Mouse (Mus musculus): ENCODE results near the gene Psmd9.

DNA sequence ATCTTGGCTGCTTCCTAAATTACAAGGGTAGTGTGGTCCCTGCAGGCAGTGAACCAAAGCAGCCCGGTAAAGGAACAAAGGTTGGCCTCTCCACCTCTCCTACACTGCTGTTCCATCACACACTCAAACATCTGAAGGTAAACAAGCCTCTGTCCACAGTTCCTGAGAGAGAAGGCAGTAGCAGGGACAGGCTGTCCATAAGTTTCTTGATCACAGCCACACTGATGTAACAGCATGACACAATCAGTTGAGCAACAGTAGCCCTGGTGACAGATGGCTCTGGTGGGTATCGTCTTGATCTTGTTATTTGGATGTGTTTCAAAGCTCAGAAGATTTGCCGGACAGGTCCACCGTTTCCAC is 53.8 kb downstream of the Psmd9 start:
- TF ChIP-seq FLI1 (IDR thresholded peaks at IDR 0.05; ENCODE audit: low read length) (no peak), GATA1 (IDR thresholded peaks at IDR 0.05; ENCODE audit: borderline replicate concordance, low read length) (no peak)
